Mouse (Mus musculus): ENCODE data around the gene Pitx3.

DNA sequence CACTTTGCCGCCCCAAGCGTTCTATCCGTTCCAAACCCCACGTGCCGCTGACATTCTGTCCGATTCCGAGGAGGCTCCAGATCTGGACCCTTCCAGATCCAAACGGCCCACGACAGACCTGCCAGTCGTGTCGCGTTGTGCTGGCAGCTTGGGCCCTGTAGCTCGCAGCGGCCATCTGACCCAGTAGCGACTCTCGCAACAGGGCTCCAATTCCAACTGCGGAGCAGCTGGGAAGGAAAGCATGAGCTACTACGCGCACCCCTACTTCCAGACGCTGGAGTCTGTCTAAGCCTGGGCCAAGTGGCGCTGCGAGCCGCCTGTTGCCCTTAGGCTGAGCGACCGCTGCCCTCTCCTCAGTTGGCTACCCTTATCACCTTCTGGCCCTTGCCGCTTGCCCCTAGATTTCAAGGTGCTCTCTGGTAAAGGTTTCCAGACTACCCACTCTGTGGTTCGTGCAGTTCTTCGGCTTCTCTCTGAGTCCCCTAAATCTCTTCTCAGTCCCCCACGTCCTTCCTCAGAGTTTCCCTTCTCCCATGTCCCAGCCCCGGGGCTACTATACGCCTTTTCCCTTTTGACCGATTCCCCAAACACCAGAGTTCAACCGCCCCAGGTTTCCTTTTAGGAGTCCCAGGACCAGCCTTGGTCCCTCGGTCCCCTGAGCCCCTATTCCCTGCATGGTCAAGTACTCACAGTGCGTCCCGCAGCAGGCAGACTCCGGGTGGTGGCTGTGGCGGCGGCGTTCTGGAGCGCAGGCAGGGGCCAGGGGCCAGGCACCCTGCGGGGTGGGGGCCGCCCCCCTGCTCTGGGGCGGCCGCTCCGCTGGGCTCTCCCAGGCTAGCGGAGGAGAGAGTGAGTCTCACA, at the start of gene Pitx3:
- TF ChIP-seq POLR2A (IDR thresholded peaks at IDR 0.05; ENCODE audit: control insufficient read depth, low read depth, low read length) (peak; percentile 42; the same call in 1 of the 2 replicates), CTCF (IDR thresholded peaks at IDR 0.05; ENCODE audit: control insufficient read depth, insufficient read depth, insufficient replicate concordance, low read depth, low read length) (no peak)

All from testis, adult 2 months (tissue).